Mouse (Mus musculus) hindbrain, postnatal 0 days (tissue): Measurements from ENCODE around the gene Frmd4b. TPM values are rescaled to one million over a fixed set of nuclear protein-coding genes. Genes with fewer than 3 reads are reported as not detected.

Experiments used
- ATAC-seq: fragments of 200-750 bp; cut with Nextera tagmentation; 2 replicates; pipeline ENCODE4 v1.8.0; 2017; ENCODE audit warnings: mild to moderate bottlenecking, moderate TSS enrichment, moderate library complexity
- DNase-seq: peaks from one replicate; pipeline ENCODE4 v3.0.0-alpha.2; 2015; ENCODE audit warnings: low spot score
- H3K27ac ChIP-seq: fragments of 300-500 bp; sonication (generic); 2 replicates; pipeline ENCODE4 v1.5.1; 2014; ENCODE audit warnings: mild to moderate bottlenecking
- H3K27me3 ChIP-seq: fragments of 300-500 bp; sonication (generic); 2 replicates; pipeline ENCODE4 v1.6.1; 2014; ENCODE audit warnings: low read length, mixed read lengths; ENCODE audit not compliant: insufficient read depth
- H3K36me3 ChIP-seq: fragments of 300-500 bp; sonication (generic); 2 replicates; pipeline ENCODE4 v1.6.1; 2014; ENCODE audit warnings: low read length, mixed read lengths; ENCODE audit not compliant: insufficient read depth
- H3K4me1 ChIP-seq: fragments of 300-500 bp; sonication (generic); 2 replicates; pipeline ENCODE4 v1.6.1; 2014; ENCODE audit warnings: antibody characterized with exemption, low read length, mixed read lengths; ENCODE audit not compliant: insufficient read depth
- H3K4me2 ChIP-seq: fragments of 300-500 bp; sonication (generic); 2 replicates; pipeline ENCODE4 v1.6.1; 2014; ENCODE audit warnings: low read depth, mild to moderate bottlenecking, low read length, moderate library complexity, mixed read lengths
- H3K4me3 ChIP-seq: fragments of 300-500 bp; sonication (generic); 2 replicates; pipeline ENCODE4 v1.5.1; 2014; ENCODE audit warnings: low read length
- H3K9ac ChIP-seq: fragments of 300-500 bp; sonication (generic); replicated peaks from 2 replicates; pipeline ENCODE4 v1.6.1; 2014; ENCODE audit warnings: mild to moderate bottlenecking, low read length, moderate library complexity, mixed read lengths
- H3K9me3 ChIP-seq: fragments of 300-500 bp; sonication (generic); 2 replicates; pipeline ENCODE4 v1.6.1; 2016; ENCODE audit warnings: low read length, mixed read lengths
- CTCF ChIP-seq: IDR thresholded peaks from 2 replicates; pipeline ENCODE4 v1.5.1; 2016; ENCODE audit warnings: antibody characterized with exemption, control low read depth, low read depth
- WGBS: fragments of 180-500 bp; shearing (Covaris S2); extraction: QIAGEN DNeasy Blood & Tissue Kit; methylation state at CpG from one replicate; pipeline ENCODE4 v1.1.7; 2014; 5-methylcytosine and 5-hydroxymethylcytosine counted together
- polyA plus RNA-seq: library from polyadenylated mRNA; unstranded; fragments of >200 nt; fragmentation: Nextera tagmentation; extraction: Ambion mirVana; gene quantifications from 2 replicates; pipeline ENCODE4 v1.2.1, GENCODE M21; 2015
- total RNA-seq: library from RNA; depleted of rRNA; stranded (reverse); fragments of >200 nt; gene quantifications from 2 replicates; pipeline ENCODE4 v1.2.3, GENCODE M21; 2014

The Frmd4b gene
- total and polyA plus RNA-seq, 2 experiments from 2014 or later = 12.6 to 20.2 TPM

DNA sequence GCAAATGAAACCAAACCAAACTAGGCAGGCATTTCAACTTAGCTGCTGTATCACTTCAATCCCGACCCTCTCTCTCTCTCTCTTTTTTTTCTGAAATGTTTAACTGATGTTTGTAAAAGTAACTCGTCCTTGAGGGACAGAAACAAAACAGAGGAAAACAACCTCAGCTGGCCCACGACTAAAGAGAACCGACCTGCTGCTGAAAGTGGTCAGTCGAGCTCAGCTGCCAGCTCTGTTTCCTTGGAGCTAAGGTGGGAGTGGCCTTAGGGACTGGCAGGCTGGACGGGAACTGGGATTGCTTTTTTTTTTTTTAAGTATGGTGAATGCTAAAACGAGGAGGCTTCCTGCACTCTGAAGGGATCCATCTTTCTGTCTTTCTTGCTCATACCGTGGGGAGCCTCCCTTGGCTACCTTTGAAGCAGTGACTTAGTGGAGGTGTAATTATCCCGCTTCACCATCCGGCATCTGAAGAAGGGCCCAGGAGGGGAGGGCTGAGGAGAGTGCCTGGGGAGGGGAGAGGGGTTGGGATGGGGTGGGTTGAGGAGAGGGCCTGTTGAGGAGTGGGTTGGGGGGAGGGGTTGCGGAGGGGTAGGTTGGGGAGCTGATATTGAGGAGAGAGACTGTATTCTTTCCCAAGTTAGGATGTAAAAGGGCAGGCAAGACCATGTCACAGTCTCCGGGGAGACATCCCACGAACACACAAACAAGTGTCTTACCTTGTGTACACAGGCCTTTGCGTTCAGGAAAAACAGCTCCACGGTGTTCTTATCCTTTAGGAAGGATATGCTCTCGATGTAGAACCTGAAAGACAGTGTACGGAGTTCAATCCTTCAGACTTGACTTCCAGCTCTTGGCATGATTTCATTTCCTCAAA, 221.6 kb downstream of the Frmd4b start:
- TF ChIP-seq CTCF = no peak
- peak; percentile 63; the same call in 1 of the 2 replicates for ATAC-seq
- no peaks in the 10 kb centered on the region for H3K9me3 ChIP-seq
- peak overlapping the region; percentile 45; the same call in 1 of the 2 replicates for H3K27ac ChIP-seq
- H3K4me2 ChIP-seq = peak overlapping the region; percentile 14; the same call in 1 of the 2 replicates
- H3K4me1 ChIP-seq = peaks cover 10% of the 10 kb centered on the region; the same call in 1 of the 2 replicates
- H3K4me3 ChIP-seq = no peak overlapping the region
- DNase-seq = peak; percentile 69
- H3K9ac ChIP-seq = no peak overlapping the region
- 17% methylated on average over 17 of the region's 17 CpGs for WGBS
- H3K27me3 ChIP-seq = no peaks in the 10 kb centered on the region
- no peaks in the 10 kb centered on the region for H3K36me3 ChIP-seq

DNA sequence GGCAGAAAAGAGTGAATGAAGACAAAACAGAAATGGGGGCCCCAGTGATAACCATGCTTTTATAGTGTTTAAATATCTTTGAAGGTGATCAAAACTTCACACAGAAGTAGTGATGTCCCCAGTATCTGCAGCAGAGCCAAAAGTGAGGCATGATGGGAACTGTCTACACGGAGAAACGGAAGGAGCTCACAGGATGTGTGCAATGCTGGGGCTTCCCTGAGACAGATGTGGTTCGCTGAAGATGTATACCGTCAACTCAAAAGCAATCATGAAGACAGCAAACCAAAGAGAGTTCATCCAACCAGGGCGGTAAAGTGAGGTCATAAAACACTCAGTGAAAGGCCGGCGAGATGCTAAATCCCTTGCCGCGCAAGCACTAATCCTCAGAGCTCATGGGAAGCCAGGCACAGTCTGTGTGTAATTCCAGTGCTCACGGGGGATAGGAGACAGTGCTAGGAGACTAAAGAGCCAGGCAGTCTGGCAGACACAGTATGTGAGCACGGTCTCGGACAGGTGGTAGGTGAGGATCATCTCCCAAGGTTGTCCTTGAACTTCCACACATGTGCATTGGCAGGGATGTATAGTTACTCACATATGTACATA, 222.8 kb downstream of the Frmd4b start:
- Histone ChIP-seq H3K4me1 (peaks cover 10% of the 10 kb centered on the region; the same call in 1 of the 2 replicates), H3K9ac (no peak overlapping the region), H3K27me3 (no peaks in the 10 kb centered on the region), H3K27ac (no peak overlapping the region), H3K36me3 (no peaks in the 10 kb centered on the region), H3K4me2 (no peak overlapping the region), H3K4me3 (no peak overlapping the region), H3K9me3 (no peaks in the 10 kb centered on the region)
- no peak for DNase-seq
- 49% methylated on average over 12 of the region's 12 CpGs for WGBS
- no peak for TF ChIP-seq CTCF
- peak; percentile 41; the same call in 1 of the 2 replicates for ATAC-seq

DNA sequence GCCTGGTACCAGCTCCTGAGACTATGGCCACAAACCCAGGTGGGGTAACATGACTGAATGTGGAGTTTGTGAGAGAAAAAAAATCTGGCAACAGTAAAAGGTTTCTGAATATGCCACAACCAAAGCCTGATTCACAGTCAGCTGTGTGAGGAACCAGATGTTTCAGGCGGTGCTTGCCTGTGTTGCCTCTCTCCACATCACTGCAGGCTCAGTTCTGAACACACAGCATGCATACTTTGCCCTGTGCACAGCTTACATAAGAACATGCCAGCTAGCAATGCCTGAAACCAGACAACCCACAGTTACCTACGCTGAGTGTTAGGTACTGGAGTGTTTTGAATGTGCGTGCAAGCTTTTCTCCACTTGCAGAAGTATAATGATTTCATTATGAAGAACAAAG, 224.4 kb downstream of the Frmd4b start:
- Histone ChIP-seq H3K9ac (no peak overlapping the region), H3K4me3 (no peak overlapping the region), H3K9me3 (no peaks in the 10 kb centered on the region), H3K27ac (no peak overlapping the region), H3K36me3 (no peaks in the 10 kb centered on the region), H3K4me2 (no peak overlapping the region), H3K27me3 (no peaks in the 10 kb centered on the region), H3K4me1 (peaks cover 10% of the 10 kb centered on the region; the same call in 1 of the 2 replicates)
- DNase-seq (no peak), ATAC-seq (no peak)
- TF ChIP-seq CTCF = no peak
- WGBS = 80% methylated on average over 3 of the region's 3 CpGs

DNA sequence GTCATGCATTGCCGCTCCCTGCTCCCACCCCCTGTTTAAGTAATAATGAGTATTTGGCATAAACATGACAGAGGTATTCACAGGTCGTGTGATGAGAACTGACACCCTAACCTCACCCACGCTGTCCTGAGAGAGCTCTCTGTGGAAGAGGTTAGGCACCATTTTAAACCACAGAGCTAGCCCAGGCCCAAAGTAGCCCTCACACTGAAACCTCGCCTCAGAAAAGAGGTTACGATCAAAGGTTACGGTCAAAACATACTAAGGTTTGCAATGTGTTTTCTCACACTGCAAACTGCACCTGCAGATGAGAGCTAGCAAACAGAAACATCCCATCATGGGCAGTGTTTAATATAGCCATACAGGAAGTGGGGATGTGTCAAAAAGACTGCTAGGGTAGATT, 230.0 kb downstream of the Frmd4b start:
- no peaks in the 10 kb centered on the region; the same call in 1 of the 2 replicates for H3K4me1 ChIP-seq
- H3K27me3 ChIP-seq = no peaks in the 10 kb centered on the region
- 81% methylated on average over 6 of the region's 6 CpGs for WGBS
- no peak for DNase-seq
- no peaks in the 10 kb centered on the region for H3K36me3 ChIP-seq
- no peaks in the 10 kb centered on the region for H3K9me3 ChIP-seq
- H3K9ac ChIP-seq = no peak overlapping the region
- no peak overlapping the region for H3K4me3 ChIP-seq
- no peak overlapping the region for H3K27ac ChIP-seq
- no peak overlapping the region for H3K4me2 ChIP-seq
- no peak for ATAC-seq
- no peak for TF ChIP-seq CTCF

DNA sequence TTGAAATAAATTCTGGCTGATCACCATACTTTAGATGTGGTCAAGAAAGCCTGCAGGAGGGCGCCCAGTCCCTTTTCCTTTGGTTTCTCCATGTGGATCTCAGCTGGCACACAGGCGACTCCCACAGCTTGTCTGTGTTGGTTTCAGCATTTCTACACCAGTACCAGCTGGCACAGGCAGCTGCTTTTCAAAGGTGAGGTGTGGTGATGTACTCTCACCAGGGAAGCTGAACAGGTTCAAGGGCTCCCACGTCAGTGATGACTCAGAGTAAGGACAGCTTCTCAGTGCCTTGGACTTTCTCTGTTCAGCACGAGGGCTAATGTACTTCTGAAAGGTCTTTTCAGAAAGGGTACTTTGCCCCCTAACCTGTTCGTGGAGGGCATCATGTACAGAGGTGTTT, 232.4 kb downstream of the Frmd4b start:
- Histone ChIP-seq H3K4me3 (no peak overlapping the region), H3K27ac (no peak overlapping the region), H3K9me3 (no peaks in the 10 kb centered on the region), H3K36me3 (no peaks in the 10 kb centered on the region), H3K4me1 (no peaks in the 10 kb centered on the region; the same call in 1 of the 2 replicates), H3K27me3 (no peaks in the 10 kb centered on the region), H3K9ac (no peak overlapping the region), H3K4me2 (no peak overlapping the region)
- TF ChIP-seq CTCF = no peak
- WGBS = 80% methylated on average over 5 of the region's 5 CpGs
- ATAC-seq = no peak
- DNase-seq = no peak

DNA sequence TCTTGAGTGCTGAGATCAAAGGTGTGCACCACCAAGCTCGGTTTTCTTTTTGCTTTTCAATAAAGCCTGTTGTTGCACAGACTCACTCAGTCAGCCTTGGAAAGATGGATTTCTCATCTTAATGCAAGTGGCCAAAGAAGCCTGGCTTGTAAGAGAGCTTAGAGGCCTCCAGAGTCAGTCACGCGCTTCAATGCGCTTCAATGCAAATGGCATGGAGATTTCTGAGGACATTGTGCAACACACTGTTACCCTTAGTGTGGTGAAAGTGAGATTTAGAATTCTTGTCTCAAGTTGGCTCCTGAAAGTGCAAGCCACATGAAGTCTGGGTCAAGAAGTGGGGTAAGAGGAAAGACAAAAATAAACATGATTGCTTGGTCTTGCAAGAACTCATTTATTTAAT, 236.1 kb downstream of the Frmd4b start:
- no peaks in the 10 kb centered on the region for H3K9me3 ChIP-seq
- no peaks in the 10 kb centered on the region; the same call in 1 of the 2 replicates for H3K4me1 ChIP-seq
- no peak overlapping the region for H3K4me2 ChIP-seq
- no peak overlapping the region for H3K9ac ChIP-seq
- no peak overlapping the region for H3K27ac ChIP-seq
- ATAC-seq = no peak
- H3K27me3 ChIP-seq = no peaks in the 10 kb centered on the region
- no peak for TF ChIP-seq CTCF
- WGBS = 78% methylated on average over 4 of the region's 4 CpGs
- H3K36me3 ChIP-seq = no peaks in the 10 kb centered on the region
- no peak overlapping the region for H3K4me3 ChIP-seq
- no peak for DNase-seq
